Mouse (Mus musculus) G1E (cell line): Measurements from ENCODE around the gene Insl6. TPM values are rescaled to one million over a fixed set of nuclear protein-coding genes. Genes with fewer than 3 reads are reported as not detected.

ENCODE experiments used
- ATAC-seq: 2 replicates; pipeline ENCODE4 v1.8.0; 2016; ENCODE audit warnings: mild to moderate bottlenecking; ENCODE audit not compliant: insufficient number of reproducible peaks, poor library complexity, low FRiP score, severe bottlenecking; ENCODE audit errors: extremely low read depth
- DNase-seq: peaks from one replicate; pipeline ENCODE4 v3.0.0; 2012; ENCODE audit warnings: low spot score
- H3K27me3 ChIP-seq: 2 replicates; pipeline ENCODE4 v1.6.1; 2012; ENCODE audit warnings: mild to moderate bottlenecking, low read length, inconsistent platforms; ENCODE audit not compliant: insufficient read depth
- H3K36me3 ChIP-seq: replicated peaks from 2 replicates; pipeline ENCODE3; 2012; ENCODE audit warnings: mild to moderate bottlenecking, inconsistent platforms
- H3K4me1 ChIP-seq: 2 replicates; pipeline ENCODE4 v1.6.1; 2012; ENCODE audit warnings: low read depth, low read length, inconsistent platforms, mixed read lengths; ENCODE audit not compliant: insufficient read depth
- H3K4me3 ChIP-seq: 2 replicates; pipeline ENCODE4 v1.5.1; 2012; ENCODE audit warnings: low read depth, mild to moderate bottlenecking, inconsistent platforms, low read length, moderate library complexity, mixed read lengths
- H3K9me3 ChIP-seq: replicated peaks from 2 replicates; pipeline ENCODE4 v1.6.1; 2012; ENCODE audit warnings: inconsistent platforms
- CTCF ChIP-seq: IDR thresholded peaks from 2 replicates; pipeline ENCODE4 v1.5.1; 2012; ENCODE audit warnings: low read depth, low read length, inconsistent platforms, mixed read lengths
- GATA1 ChIP-seq: IDR thresholded peaks from 2 replicates; pipeline ENCODE4 v1.6.1; 2012; ENCODE audit warnings: borderline replicate concordance, low read length, inconsistent platforms, mixed read lengths
- GATA2 ChIP-seq: IDR thresholded peaks from 2 replicates; pipeline ENCODE4 v1.6.1; 2012; ENCODE audit warnings: low read depth, low read length, inconsistent platforms, borderline replicate concordance
- POLR2AphosphoS5 ChIP-seq: IDR thresholded peaks from 2 replicates; pipeline ENCODE4 v1.6.1; 2012; ENCODE audit warnings: low read depth, low read length, inconsistent platforms; ENCODE audit not compliant: insufficient replicate concordance
- TAL1 ChIP-seq: conservative IDR thresholded peaks from 2 replicates; pipeline ENCODE4 v1.6.1; 2012; ENCODE audit warnings: low read depth, low read length, inconsistent platforms, mixed read lengths
- polyA plus RNA-seq: library from polyadenylated mRNA; stranded (reverse); fragments of >175 nt; gene quantifications from 2 replicates; pipeline ENCODE4 v1.2.3, GENCODE M21; 2012
- total RNA-seq, 2 experiments: library from RNA; stranded (forward) in 1 of 2; stranded (reverse) in 1 of 2; fragments of 200-1000 nt in 1 of 2; fragments of >200 nt in 1 of 2; fragmentation: Nextera tagmentation in 1 of 2; gene quantifications; 2 replicates each; pipeline ENCODE4 v1.2.3; 2014 to 2017

Insl6 gene
- total and polyA plus RNA-seq, 3 experiments: 0.35 to 4.2 TPM; not detected in 1

- no peaks in the 10 kb centered on the region for H3K9me3 ChIP-seq
- ATAC-seq: no peak
- H3K4me3 ChIP-seq: no peak overlapping the region
- H3K27me3 ChIP-seq: no peaks in the 10 kb centered on the region
- H3K4me1 ChIP-seq: peaks cover 8% of the 10 kb centered on the region
- peaks cover 53% of the 10 kb centered on the region for H3K36me3 ChIP-seq
- no peak for DNase-seq
- TF ChIP-seq GATA1 (no peak), TAL1 (no peak), CTCF (no peak), POLR2AphosphoS5 (no peak), GATA2 (no peak)
Observed at GRCm38 (mm10) chr19:29276414-29276813, 48.7 kb downstream of the Insl6 start.

- Histone ChIP-seq H3K27me3 (no peaks in the 10 kb centered on the region), H3K9me3 (no peaks in the 10 kb centered on the region), H3K36me3 (peaks cover 43% of the 10 kb centered on the region), H3K4me1 (peaks cover 29% of the 10 kb centered on the region), H3K4me3 (no peak overlapping the region)
- no peak for ATAC-seq
- no peak for DNase-seq
- TF ChIP-seq GATA1: no peak
- no peak for TF ChIP-seq POLR2AphosphoS5
- TF ChIP-seq CTCF: no peak
- TF ChIP-seq TAL1: no peak
Observed at GRCm38 (mm10) chr19:29272011-29272809, 52.9 kb downstream of the Insl6 start.

Other genes with a start within 250 kb of the Insl6 start
- gene Rcl1, start 224.0 kb downstream of the Insl6 start, total RNA-seq (2014; fragmentation: Nextera tagmentation): 22.7 and 32.8 TPM in 2 replicates
- 47.1 and 49.5 TPM in 2 replicates for gene Rcl1, start 224.0 kb downstream of the Insl6 start, total RNA-seq (2017)
- 52.4 and 57.4 TPM in 2 replicates for gene Rcl1, start 224.0 kb downstream of the Insl6 start, polyA plus RNA-seq
- gene Jak2, start 73.5 kb downstream of the Insl6 start, total RNA-seq (2014; fragmentation: Nextera tagmentation): 150 and 170 TPM in 2 replicates
- 107 and 132 TPM in 2 replicates for gene Jak2, start 73.5 kb downstream of the Insl6 start, total RNA-seq (2017)
- gene Jak2, start 73.5 kb downstream of the Insl6 start, polyA plus RNA-seq: 7.3 and 9.4 TPM in 2 replicates
- gene Rln1, start 9.3 kb upstream of the Insl6 start, total RNA-seq (2014; fragmentation: Nextera tagmentation): not detected in 2 replicates
- 0.06 and 0.11 TPM in 2 replicates for gene Rln1, start 9.3 kb upstream of the Insl6 start, total RNA-seq (2017)
- not detected in 2 replicates for gene Rln1, start 9.3 kb upstream of the Insl6 start, polyA plus RNA-seq
- gene Plgrkt, start 42.0 kb upstream of the Insl6 start, total RNA-seq (2014; fragmentation: Nextera tagmentation): 179 and 190 TPM in 2 replicates
- gene Plgrkt, start 42.0 kb upstream of the Insl6 start, total RNA-seq (2017): 439 and 475 TPM in 2 replicates
- 38.2 and 39.8 TPM in 2 replicates for gene Plgrkt, start 42.0 kb upstream of the Insl6 start, polyA plus RNA-seq
- 15.1 and 18.4 TPM in 2 replicates for gene Cd274, start 42.1 kb upstream of the Insl6 start, total RNA-seq (2014; fragmentation: Nextera tagmentation)
- 37.1 and 40.8 TPM in 2 replicates for gene Cd274, start 42.1 kb upstream of the Insl6 start, total RNA-seq (2017)
- gene Cd274, start 42.1 kb upstream of the Insl6 start, polyA plus RNA-seq: 0.29 and 0.56 TPM in 2 replicates
- 2.0 and 2.5 TPM in 2 replicates for gene Pdcd1lg2, start 85.6 kb upstream of the Insl6 start, total RNA-seq (2014; fragmentation: Nextera tagmentation)
- gene Pdcd1lg2, start 85.6 kb upstream of the Insl6 start, total RNA-seq (2017): 8.8 and 10.5 TPM in 2 replicates
- 0.10 and 0.16 TPM in 2 replicates for gene Pdcd1lg2, start 85.6 kb upstream of the Insl6 start, polyA plus RNA-seq
- 45.0 and 59.1 TPM in 2 replicates for gene Ric1, start 196.9 kb upstream of the Insl6 start, total RNA-seq (2014; fragmentation: Nextera tagmentation)
- gene Ric1, start 196.9 kb upstream of the Insl6 start, total RNA-seq (2017): 50.5 and 50.7 TPM in 2 replicates
- 10.8 and 13.5 TPM in 2 replicates for gene Ric1, start 196.9 kb upstream of the Insl6 start, polyA plus RNA-seq